Mouse (Mus musculus): ENCODE results near the gene Rabgef1. TPM values are rescaled to one million over a fixed set of nuclear protein-coding genes. Genes with fewer than 3 reads are reported as not detected.

Gene Rabgef1
- total RNA-seq (2017), result 32.4 and 34.3 TPM in 2 replicates

DNA sequence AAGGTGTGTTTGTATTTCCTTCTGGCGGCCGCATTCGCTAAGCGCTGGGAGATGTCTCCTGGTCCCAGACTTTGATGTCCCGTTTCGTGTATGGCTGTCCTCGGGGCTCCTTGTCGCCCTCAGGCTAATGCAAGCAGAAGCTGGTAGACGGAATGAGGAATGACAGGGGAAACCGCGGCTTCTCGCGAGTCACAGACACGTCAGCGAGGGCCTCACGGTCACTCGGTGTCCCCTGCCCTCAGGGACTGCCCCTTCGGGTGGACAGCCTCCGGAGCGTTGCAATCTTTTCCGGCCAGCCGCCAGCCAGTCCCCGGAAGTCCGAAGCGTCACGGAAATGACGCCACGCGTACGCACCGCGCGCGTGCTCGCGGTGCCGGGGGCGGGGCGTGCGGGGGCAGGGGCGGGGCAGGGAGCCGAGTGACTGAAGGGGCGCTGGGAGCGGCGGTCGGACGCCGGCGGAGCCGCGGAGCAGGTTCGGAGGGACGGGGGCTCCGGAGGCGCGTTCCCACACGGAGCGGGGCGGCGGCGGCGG, at the start of gene Rabgef1:
TSS of gene Rabgef1 (plus strand) at position 376 of the 532 bp plus-strand sequence.
- ATAC-seq (replicated peaks; ENCODE audit: low read depth, poor library complexity, severe bottlenecking), result peak; percentile 80

- no peak for ATAC-seq (replicated peaks; ENCODE audit: low read depth, poor library complexity, severe bottlenecking)
Measured at GRCm38 (mm10) chr5:130122355-130122754, 49.2 kb upstream of the Rabgef1 start.

GRCm38 (mm10) chr5:130124271-130124670, 47.3 kb upstream of the Rabgef1 start:
- no peak for ATAC-seq (replicated peaks; ENCODE audit: low read depth, poor library complexity, severe bottlenecking)

- ATAC-seq (replicated peaks; ENCODE audit: low read depth, poor library complexity, severe bottlenecking), result no peak
Measured at GRCm38 (mm10) chr5:130128686-130129523, 42.7 kb upstream of the Rabgef1 start.

GRCm38 (mm10) chr5:130129524-130129793, 42.1 kb upstream of the Rabgef1 start:
- peak; percentile 56 for ATAC-seq (replicated peaks; ENCODE audit: low read depth, poor library complexity, severe bottlenecking)

DNA sequence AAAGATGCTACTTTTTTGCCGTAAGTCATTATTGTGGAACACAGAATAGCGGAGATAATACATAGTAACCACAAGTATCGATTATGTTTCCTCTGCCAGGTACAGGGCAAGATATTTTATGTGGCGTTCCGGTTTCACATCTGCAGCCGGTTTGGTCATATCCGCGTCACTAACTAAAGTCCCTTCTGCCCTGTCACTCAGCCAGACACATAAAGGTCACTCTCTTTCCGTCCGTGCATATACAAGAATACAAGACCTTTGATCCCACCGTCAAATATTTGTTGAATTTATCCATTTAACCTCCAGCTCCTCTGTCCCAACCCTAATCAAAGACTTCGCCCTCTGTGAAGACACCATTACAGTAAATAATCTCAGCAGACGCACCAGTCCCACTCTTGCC, 35.0 kb upstream of the Rabgef1 start:
- ATAC-seq (replicated peaks; ENCODE audit: low read depth, poor library complexity, severe bottlenecking), result no peak

GRCm38 (mm10) chr5:130139393-130139792, 32.2 kb upstream of the Rabgef1 start:
- peak; percentile 49 for ATAC-seq (replicated peaks; ENCODE audit: low read depth, poor library complexity, severe bottlenecking)

DNA sequence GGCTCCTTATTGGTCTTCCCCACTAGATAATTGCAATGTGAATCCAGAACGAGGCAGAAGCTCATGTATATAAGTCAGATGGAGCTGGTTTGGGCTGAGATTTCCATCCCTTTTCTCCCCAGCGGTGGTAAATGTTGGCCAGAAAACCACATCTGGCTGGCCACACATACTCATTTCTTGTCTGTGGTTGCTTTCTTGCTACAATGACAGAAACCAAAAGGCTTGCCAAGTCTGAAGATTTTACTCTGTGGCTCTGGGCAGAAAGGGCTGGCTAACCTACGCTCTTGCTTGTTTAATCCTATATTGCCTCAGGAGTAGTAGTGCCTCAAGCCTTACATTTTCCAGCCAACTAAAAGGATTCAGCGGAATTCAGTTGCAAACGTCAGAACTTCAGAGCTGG, 30.5 kb upstream of the Rabgef1 start:
- no peak for ATAC-seq (replicated peaks; ENCODE audit: low read depth, poor library complexity, severe bottlenecking)

DNA sequence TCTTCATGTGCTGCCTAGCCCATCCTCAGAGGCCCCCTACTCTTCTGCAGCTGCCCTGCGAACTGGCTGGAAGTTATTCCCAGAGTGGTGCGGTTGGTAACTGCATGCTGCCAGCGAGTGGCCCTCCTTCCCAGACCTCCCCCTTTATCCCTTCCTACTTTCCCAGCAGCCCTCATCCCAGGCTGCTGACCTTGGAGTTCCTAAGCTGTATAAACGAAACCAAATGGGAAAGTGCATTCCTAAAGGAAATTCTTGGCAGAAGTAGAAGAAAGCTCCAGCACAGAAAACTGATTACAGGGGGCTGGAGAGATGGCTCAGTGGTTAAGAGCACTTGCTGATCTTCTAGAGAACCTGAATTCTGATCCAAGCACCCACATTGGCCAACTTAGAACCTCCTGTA, 29.6 kb upstream of the Rabgef1 start:
- no peak for ATAC-seq (replicated peaks; ENCODE audit: low read depth, poor library complexity, severe bottlenecking)

DNA sequence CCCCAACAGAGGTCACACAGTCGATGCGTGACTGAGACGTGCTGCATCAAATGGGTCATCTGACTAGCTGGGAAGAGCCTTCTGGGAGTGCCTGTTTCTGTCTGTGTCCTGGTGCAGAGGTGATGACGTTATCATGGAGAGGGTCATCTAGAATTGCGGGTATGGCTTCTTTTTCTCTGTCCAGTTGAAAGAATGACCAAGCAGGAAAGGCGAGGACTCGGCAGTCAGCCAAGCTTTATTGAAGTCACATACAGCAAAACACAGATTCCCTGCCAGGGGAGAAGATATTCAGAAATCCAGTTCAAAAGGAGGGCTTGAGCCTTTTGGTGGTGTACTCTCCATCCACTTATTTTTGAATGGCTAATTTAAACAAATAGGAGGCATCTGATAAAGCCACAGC, 28.5 kb upstream of the Rabgef1 start:
- ATAC-seq (replicated peaks; ENCODE audit: low read depth, poor library complexity, severe bottlenecking), result no peak

DNA sequence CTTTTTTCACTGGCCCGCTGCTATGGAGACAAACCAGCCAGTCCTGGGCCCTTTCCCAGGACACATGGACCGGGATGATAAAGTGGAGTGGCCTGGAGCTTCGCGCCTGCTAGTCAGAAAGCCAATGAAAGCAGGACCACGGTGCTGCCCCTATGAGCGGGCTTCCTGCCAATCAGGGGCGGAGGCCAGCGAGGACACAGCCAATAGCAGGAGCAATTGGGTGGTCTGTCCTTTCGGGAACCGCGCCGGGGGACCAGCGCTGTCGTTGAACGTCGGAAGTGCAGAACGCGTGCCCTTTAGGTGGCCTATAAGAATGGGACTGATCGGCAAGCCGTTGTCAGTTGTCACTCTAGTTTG, 27.6 kb upstream of the Rabgef1 start:
- peak; percentile 43; the same call in 1 of the 2 replicates for ATAC-seq (replicated peaks; ENCODE audit: low read depth, poor library complexity, severe bottlenecking)

GRCm38 (mm10) chr5:130144334-130145312, 27.0 kb upstream of the Rabgef1 start, which contains the start of gene Kctd7:
Kctd7 (plus strand) TSS chr5:130144861.
- peak; percentile 80 for ATAC-seq (replicated peaks; ENCODE audit: low read depth, poor library complexity, severe bottlenecking)

DNA sequence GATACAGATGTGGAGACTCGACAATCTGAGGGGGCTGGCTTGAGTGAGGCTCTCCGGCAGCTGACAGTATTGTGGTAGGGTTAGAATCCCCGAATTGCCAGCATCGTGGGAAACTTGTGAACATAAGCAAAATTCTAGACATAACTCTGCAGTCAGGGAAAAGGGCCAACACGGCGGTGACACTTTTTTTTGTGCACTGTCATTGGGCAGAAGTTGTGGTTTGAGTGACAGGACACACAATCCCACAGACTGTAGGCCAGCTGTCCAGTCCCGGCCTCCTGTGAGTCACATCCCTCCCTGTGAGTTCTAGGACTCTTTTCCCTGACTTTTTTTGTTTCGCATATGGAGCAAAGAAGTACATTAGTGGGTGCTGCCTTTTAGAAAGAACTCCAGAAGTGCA, 25.6 kb upstream of the Rabgef1 start:
- no peak for ATAC-seq (replicated peaks; ENCODE audit: low read depth, poor library complexity, severe bottlenecking)

GRCm38 (mm10) chr5:130149726-130150310, 21.8 kb upstream of the Rabgef1 start:
- ATAC-seq (replicated peaks; ENCODE audit: low read depth, poor library complexity, severe bottlenecking), result no peak

DNA sequence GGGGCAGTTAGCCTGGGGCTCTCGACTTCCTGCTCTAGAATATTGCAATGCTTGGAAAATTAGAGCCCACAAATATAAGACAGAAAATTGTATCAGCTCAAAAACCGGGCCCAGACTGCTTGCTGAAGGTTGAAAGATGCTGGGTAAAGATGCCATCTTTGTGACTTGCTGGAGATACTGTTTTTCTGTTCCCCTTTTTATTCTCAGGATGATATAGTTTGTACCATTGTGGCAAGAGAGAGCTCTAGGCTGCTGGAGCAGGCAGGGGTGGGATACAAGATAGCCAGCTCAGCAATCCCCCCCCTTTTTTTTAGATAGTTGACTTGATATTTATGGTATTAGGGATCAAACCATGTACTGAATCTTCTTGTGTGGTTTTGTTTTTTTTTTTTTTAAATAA, 17.3 kb upstream of the Rabgef1 start:
- no peak for ATAC-seq (replicated peaks; ENCODE audit: low read depth, poor library complexity, severe bottlenecking)

- peak; percentile 67 for ATAC-seq (replicated peaks; ENCODE audit: low read depth, poor library complexity, severe bottlenecking)
Measured at GRCm38 (mm10) chr5:130158545-130158944, 13.1 kb upstream of the Rabgef1 start.

DNA sequence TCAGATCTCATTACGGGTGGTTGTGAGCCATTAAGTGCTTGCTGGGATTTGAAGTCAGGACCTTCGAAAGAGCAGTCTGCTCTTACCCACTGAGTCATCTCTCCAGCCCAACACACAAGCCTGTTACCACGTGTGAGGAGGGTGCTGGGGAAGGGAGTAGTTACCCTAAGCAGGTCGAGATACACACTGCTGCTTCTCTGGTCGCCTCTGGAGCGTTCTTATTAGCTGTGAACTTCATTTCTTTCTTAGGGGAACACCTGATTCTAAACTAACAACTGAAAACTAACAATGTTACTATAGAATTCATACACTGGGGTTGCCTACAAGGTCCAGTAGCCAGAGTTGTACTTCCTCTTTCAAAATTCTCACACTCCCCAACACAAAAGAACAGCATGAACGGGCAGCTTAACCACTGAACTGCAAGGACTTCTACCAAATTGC, 11.8 kb upstream of the Rabgef1 start:
- peak; percentile 59 for ATAC-seq (replicated peaks; ENCODE audit: low read depth, poor library complexity, severe bottlenecking)

- peak; percentile 83 for ATAC-seq (replicated peaks; ENCODE audit: low read depth, poor library complexity, severe bottlenecking)
Measured at GRCm38 (mm10) chr5:130163670-130164069, 7.9 kb upstream of the Rabgef1 start.

DNA sequence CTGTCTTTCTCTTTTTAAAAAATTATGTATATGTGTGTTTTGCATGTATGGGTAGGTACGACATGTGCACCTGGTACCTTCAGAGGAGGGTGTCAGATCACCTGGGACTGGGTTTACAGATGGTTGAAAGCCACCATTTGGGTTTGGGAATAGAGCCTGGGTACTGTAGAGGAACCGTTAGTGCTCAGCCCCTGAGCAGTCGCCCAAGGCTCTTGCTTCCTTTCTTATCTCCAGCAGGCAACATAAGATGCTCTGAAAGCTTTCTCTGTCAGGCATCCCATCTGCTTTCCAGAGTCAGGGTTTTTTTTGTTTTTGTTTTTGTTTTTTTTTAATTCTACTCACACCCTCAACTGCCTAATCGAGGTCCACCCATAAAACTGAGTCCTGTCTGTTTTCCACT, 6.4 kb upstream of the Rabgef1 start:
- ATAC-seq (replicated peaks; ENCODE audit: low read depth, poor library complexity, severe bottlenecking), result no peak; the same call in 1 of the 2 replicates

- no peak for ATAC-seq (replicated peaks; ENCODE audit: low read depth, poor library complexity, severe bottlenecking)
Measured at GRCm38 (mm10) chr5:130169109-130169508, 2.5 kb upstream of the Rabgef1 start.

Data from common myeloid progenitor, adult 5-6 weeks (primary cell).